Mouse (Mus musculus) C2C12 (cell line): ENCODE results near the gene Tgfbi. TPM values are rescaled to one million over a fixed set of nuclear protein-coding genes. Genes with fewer than 3 reads are reported as not detected.

Experiments used
- H3K27me3 ChIP-seq: one replicate; pipeline ENCODE4 v1.6.1; 2011; ENCODE audit not compliant: control insufficient read depth, insufficient read depth, insufficient read length
- H3K36me3 ChIP-seq: one replicate; pipeline ENCODE4 v1.6.1; 2011; ENCODE audit not compliant: control insufficient read depth, insufficient read depth
- H3K4me3 ChIP-seq: one replicate; pipeline ENCODE4 v1.5.1; 2011; ENCODE audit warnings: mild to moderate bottlenecking, control low read depth; ENCODE audit not compliant: poor library complexity, insufficient read depth, severe bottlenecking
- H3K79me2 ChIP-seq: one replicate; pipeline ENCODE4 v1.6.1; 2011; ENCODE audit not compliant: control insufficient read depth, insufficient read depth
- H3K79me3 ChIP-seq: one replicate; pipeline ENCODE4 v1.6.1; 2011; ENCODE audit warnings: low read depth, control low read depth
- H3ac ChIP-seq: one replicate; pipeline ENCODE3; 2011; ENCODE audit warnings: low read depth; ENCODE audit not compliant: control insufficient read depth, insufficient read length
- CEBPB ChIP-seq: IDR thresholded peaks from one replicate; pipeline ENCODE4 v1.6.1; 2011; ENCODE audit warnings: low read depth, mild to moderate bottlenecking, control low read depth, moderate library complexity
- CTCF ChIP-seq: IDR thresholded peaks from one replicate; pipeline ENCODE4 v1.5.1; 2011; ENCODE audit not compliant: control insufficient read depth, insufficient read depth, insufficient read length
- FOSL1 ChIP-seq: IDR thresholded peaks from one replicate; pipeline ENCODE4 v1.8.0; 2011; ENCODE audit warnings: mild to moderate bottlenecking, low read length; ENCODE audit not compliant: poor library complexity, insufficient read depth, severe bottlenecking
- MAX ChIP-seq: IDR thresholded peaks from one replicate; pipeline ENCODE4 v1.6.1; 2011; ENCODE audit warnings: mild to moderate bottlenecking, control low read depth
- MYOD1 ChIP-seq: IDR thresholded peaks from one replicate; pipeline ENCODE4 v1.6.1; 2011; ENCODE audit warnings: low read depth; ENCODE audit not compliant: control insufficient read depth, insufficient read length
- MYOG ChIP-seq: IDR thresholded peaks from one replicate; pipeline ENCODE4 v1.6.1; 2011; ENCODE audit not compliant: control insufficient read depth, insufficient read length; ENCODE audit errors: extremely low read depth
- USF1 ChIP-seq: IDR thresholded peaks from one replicate; pipeline ENCODE4 v1.6.1; 2011; ENCODE audit warnings: low read depth, mild to moderate bottlenecking, control low read depth, moderate library complexity
- polyA plus RNA-seq: library from polyadenylated mRNA; unstranded; fragments of >200 nt; fragmentation: generic; extraction: Trizol; gene quantifications from one replicate; pipeline ENCODE4 v1.2.1, GENCODE M21; 2012; ENCODE audit warnings: missing spikeins

The Tgfbi gene
- polyA plus RNA-seq, 1 experiment = 0.48 TPM

GRCm38 (mm10) chr13:56630081-56630480 is 20.8 kb downstream of the Tgfbi start:
- Histone ChIP-seq H3K4me3 (no peak overlapping the region), H3K79me3 (no peaks in the 10 kb centered on the region), H3K36me3 (no peaks in the 10 kb centered on the region), H3K27me3 (no peaks in the 10 kb centered on the region), H3ac (no peak overlapping the region), H3K79me2 (no peaks in the 10 kb centered on the region)
- TF ChIP-seq MYOD1 (no peak), FOSL1 (no peak)

- no peak for TF ChIP-seq USF1
- no peak for TF ChIP-seq CEBPB
- no peak for TF ChIP-seq MAX
- TF ChIP-seq CTCF = no peak
- no peak for TF ChIP-seq MYOD1
- TF ChIP-seq MYOG = no peak
- TF ChIP-seq FOSL1 = no peak
- Histone ChIP-seq H3ac (no peak overlapping the region), H3K36me3 (no peaks in the 10 kb centered on the region), H3K79me2 (no peaks in the 10 kb centered on the region), H3K79me3 (no peaks in the 10 kb centered on the region), H3K27me3 (no peaks in the 10 kb centered on the region), H3K4me3 (no peak overlapping the region)
These were observed 21.2 kb downstream of the Tgfbi start for GRCm38 (mm10) chr13:56630552-56630951.

- no peaks in the 10 kb centered on the region for H3K27me3 ChIP-seq
- H3K4me3 ChIP-seq = no peak overlapping the region
- H3ac ChIP-seq = no peak overlapping the region
- H3K79me2 ChIP-seq = no peaks in the 10 kb centered on the region
- no peaks in the 10 kb centered on the region for H3K79me3 ChIP-seq
- TF ChIP-seq CEBPB (no peak), MYOG (no peak), CTCF (no peak), MAX (no peak), MYOD1 (no peak), FOSL1 (no peak), USF1 (no peak)
- H3K36me3 ChIP-seq = no peaks in the 10 kb centered on the region
These were observed 22.0 kb downstream of the Tgfbi start for GRCm38 (mm10) chr13:56631332-56631731.

- no peaks in the 10 kb centered on the region for H3K27me3 ChIP-seq
- TF ChIP-seq FOSL1 (no peak), MYOD1 (no peak), USF1 (no peak), MYOG (no peak), CEBPB (no peak), CTCF (no peak), MAX (no peak)
- no peaks in the 10 kb centered on the region for H3K36me3 ChIP-seq
- H3K4me3 ChIP-seq = no peak overlapping the region
- H3ac ChIP-seq = no peak overlapping the region
- H3K79me2 ChIP-seq = no peaks in the 10 kb centered on the region
- no peaks in the 10 kb centered on the region for H3K79me3 ChIP-seq
These were observed 24.9 kb downstream of the Tgfbi start for GRCm38 (mm10) chr13:56634139-56634615.

- Histone ChIP-seq H3K79me2 (no peaks in the 10 kb centered on the region), H3K36me3 (no peaks in the 10 kb centered on the region), H3K4me3 (no peak overlapping the region), H3ac (no peak overlapping the region), H3K27me3 (no peaks in the 10 kb centered on the region), H3K79me3 (no peaks in the 10 kb centered on the region)
- TF ChIP-seq MYOG = no peak
- TF ChIP-seq CEBPB = no peak
- TF ChIP-seq FOSL1 = no peak
- TF ChIP-seq MYOD1 = no peak
- TF ChIP-seq MAX = no peak
- TF ChIP-seq USF1 = no peak
- no peak for TF ChIP-seq CTCF
These were observed 25.6 kb downstream of the Tgfbi start for GRCm38 (mm10) chr13:56634920-56635319.

- H3K79me2 ChIP-seq = no peaks in the 10 kb centered on the region
- no peaks in the 10 kb centered on the region for H3K27me3 ChIP-seq
- no peak overlapping the region for H3K4me3 ChIP-seq
- no peak for TF ChIP-seq MYOD1
- H3K36me3 ChIP-seq = no peaks in the 10 kb centered on the region
- no peaks in the 10 kb centered on the region for H3K79me3 ChIP-seq
- no peak overlapping the region for H3ac ChIP-seq
These were observed 27.7 kb downstream of the Tgfbi start for GRCm38 (mm10) chr13:56637027-56637426.
